Mouse (Mus musculus) urinary bladder, postnatal 14 days (tissue): ENCODE data around the gene Mbnl2.

ENCODE experiments used
- DNase-seq: peaks from one replicate; pipeline ENCODE4 v3.0.0; 2021; ENCODE audit warnings: low spot score

Mbnl2 gene

DNA sequence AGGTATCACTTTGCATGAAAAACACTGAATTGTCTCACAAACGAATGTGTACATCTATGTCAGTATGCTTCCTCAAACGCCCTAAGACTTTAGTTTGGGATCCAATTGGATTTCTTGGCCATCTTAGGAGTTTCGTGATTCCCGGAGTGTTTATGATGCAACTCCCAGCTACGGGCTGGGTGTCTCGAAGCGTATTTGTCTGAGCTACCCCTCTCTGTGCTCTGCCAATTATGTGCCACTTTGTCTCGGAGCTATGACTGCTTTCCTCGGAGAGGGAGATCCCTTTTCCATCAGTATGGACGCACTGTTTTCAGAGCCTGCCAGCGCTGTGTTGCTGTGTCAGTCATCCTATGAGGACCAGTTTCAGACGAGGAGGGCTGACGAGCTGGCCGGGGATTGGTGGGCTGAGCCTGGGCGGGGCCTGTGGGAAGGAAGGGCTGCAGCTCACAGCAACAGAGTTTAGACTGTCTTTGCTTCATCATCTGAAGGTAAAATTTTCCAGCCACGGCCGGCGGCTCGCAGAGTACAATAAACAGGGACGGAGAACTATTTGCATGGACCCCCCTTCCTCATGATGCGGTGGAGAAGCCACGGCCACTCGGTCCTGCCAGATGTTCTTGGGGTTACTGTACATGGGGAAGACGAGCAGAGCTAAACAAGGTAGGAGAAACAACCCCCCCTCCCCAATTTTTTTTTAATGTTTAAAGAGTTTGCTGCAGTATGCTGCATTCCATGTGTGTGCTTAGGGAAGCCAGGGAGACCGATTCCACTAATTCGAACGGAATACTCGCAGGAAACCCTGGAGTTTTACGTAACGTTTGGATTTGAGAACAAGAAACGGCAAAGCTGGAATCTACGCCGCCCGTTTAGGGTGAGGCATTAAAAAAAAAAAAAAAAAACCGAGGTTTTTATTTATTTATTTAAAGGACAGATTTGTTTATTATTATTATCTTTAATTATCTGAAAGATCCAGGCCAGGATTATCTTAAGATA lies at the start of gene Mbnl2:
Mbnl2 (plus strand) TSS at position 424 of the 993 bp plus-strand sequence.
- peak; percentile 96 for DNase-seq

DNA sequence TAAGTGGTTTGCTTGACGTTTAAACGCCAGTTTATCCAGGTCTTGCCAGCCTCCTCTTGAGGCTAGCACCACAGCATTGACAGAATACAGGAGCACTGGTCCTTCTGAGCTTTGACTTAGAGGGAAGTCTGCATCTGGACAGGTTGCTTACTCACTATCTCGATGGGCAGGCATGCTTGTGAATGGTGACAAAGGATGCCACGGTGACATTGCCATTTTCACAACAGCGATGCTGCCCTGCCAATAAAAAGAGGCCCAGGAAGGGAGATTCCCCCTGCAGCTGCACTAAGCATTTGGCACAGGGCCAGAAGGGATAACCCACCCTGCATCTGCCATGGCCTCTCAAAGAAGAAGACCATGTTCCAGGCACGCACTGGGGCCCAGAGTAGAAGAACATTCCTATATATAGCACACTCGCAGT lies 43.4 kb upstream of the Mbnl2 start:
- no peak for DNase-seq

DNA sequence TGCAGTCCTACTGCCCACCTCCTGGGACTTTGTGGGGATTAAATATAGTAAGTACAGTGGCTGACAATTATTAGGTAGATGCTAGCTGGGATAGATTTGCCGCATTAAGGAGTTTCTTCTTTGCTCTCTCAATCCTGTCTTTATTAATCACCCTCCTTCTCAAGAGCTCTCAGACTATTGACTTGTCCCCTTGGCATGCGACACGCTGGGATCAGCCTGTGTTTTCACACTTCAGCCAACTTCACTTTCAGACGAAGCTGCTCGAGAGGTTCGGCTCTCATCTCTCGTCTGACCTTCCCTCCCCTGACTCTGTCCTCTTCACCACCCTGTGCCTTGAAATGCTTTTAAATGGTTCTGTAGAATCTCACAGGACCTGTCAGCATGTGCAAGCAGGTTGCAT lies 39.9 kb upstream of the Mbnl2 start:
- DNase-seq: no peak

DNA sequence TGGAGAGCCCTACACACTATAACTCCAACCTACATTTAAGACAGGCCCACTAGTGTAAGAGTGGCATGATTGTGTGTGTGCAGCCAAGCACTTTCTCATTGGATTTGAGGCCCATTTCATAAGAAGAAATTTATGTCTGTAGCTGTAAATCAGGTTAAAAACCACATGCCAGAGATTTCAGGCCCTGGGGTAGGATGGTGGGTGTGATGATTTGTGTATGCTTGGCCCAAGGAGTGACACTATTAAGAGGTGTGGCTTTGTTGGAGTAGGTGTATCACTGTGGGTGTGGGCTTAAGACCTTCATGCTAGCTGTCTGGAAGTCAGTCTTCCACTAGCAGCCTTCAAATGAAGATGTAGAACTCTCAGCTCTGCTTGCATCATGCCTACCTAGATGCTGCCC lies 37.0 kb upstream of the Mbnl2 start:
- no peak for DNase-seq

DNA sequence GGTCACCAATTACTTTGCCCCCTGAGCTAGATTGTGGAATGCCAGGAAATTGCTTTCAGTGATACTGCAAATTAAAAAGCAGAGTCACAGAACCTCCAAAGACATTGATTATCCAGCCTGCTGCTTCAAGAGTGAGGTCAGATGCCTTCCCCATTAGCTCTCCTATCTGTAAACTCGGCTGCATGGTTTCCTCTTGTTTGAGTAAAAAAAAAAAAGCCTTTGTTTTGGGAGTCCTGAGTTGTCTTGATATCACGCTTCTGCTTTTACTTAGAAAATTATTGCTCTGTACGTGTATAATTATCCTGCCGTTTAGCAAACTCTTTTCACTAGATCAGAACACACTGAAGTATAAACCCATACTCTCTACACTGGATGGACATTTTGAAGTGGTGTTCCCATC lies 35.3 kb upstream of the Mbnl2 start:
- no peak for DNase-seq

DNA sequence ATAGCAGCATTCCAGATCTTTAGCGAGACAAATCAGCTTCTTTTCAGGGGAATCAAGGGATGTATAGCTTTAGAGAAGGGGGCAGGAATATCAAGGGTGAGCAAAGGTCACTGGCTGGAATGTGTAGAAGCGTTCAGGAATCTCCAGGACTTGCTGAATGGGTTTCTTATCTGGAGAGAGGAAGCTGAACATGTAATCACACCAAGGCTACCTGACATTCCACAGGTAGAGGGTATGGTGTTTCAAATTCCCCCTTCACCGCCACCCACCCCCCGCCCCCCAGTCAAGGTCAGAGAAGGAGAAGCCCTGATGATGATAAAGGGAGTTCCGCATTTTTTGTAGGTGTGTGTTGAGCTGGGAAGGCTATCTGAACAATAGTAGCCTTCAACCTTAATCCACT lies 32.8 kb upstream of the Mbnl2 start:
- DNase-seq: no peak

DNA sequence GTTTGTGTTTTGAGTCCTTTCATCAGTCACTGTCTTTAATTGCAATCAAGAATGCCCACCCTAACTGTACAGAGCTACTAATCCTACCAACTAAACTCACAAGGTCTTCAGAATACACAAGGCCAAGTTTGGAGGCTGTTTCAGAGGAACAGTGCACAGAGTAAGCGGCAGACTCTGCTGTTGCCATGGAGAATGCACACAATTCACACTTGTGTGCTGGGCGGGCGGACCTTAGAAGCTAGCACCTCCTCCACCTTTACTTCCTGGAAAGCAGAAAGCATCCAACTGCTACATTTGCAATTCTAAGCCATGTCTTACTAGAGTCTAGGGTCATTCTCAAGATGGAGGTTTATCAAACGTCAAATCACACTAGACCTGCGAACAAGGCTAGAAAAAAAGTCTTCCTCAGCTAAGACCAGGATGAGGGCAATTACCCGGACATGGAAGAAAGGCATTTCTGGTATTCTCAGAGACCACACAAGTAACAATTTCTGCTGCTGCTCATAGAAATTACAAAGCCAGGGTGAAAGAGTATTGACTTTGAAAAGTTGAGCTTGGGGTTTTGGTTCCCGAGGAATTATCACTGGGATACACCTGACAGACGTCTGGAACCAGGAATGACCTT lies 30.3 kb upstream of the Mbnl2 start:
- no peak for DNase-seq

DNA sequence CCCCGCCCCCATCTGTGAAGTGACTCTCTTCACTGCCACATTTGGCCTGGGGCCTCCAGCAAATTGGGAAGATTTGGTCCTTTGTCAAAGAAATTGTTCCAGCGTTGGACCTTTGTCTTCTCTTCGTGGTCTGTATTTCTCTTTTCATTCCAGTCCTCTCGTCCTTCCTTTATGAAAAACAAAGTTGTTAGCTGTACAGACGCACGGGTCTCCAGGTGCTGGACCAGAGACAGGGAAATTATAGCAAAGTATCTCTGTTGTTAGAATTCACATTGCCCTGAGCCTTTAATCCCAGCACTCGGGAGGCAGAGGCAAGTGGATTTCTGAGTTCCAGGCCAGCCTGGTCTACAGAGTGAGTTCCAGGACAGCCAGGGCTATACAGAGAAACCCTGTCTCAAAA lies 22.1 kb upstream of the Mbnl2 start:
- no peak for DNase-seq

DNA sequence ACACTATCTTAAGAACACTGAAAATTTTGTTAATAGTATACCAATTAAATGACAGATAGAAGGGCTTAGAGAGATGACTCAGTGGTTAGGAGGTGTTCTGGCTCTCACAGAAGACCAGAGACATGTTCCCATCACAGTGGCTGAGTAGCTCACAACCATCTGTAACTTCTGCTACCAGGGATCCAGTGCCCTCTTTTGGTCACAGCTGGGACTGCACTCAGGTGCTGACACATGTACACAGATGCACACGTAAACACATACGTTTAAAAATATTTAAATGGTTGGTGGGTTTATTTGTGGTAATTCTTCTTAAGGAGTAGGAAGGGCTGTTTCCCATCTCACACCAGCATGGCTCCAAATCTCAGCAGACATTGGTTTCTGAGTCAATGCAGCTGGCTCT lies 19.3 kb upstream of the Mbnl2 start:
- no peak for DNase-seq

DNA sequence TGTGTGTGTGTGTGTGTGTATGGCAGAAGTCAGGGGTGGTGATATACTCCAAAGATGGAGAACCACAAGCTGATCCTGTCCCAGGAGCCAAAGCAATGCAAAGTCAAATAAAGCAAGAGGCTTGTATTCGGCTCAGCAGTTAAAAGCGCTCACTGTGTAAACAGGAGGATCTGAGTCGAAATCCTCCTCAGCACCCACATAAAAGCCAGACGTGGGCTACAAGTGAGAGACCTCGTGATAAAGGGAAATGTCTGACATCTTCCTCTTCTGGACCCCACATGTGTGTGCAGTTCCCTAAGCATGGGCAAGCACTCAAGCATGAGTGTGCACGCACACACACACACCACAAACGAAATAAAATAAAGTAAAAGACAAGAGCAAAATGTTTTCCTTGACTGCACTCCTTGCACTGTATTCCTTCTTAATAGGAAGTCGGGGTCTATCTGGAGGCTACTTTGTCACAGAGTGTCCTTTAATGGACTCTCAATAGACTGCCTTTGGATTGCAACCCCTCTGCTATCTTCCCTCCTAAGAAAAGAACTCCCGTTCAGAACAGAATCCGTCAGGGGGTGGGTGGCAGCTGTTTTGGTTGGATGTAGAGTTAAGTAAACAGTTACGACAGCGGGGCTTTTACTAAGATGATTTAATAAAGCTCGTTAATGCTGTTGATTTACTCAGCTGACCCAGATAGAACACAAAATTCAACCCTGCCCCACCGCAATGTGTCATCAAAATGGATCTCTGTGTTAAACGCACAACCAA lies 18.7 kb upstream of the Mbnl2 start:
- peak; percentile 39 for DNase-seq

DNA sequence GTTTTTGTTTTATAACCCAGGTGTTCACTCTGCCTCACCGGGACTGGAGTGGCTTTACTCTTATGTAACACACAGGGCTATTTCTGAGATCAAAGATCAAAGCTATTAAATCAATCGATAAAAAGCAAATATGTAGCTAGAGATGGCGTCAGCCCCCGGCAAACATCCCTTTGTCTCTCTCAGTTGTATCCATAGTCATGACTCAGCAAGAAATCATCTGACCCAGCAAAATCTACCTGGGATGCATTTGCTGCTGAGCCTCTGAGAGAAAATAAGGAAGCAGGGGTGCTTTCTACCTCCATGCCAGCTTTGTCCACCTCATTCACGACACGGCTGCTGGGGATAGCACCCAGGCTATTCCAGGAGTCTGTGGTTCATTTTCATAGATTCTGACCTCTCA lies 18.0 kb upstream of the Mbnl2 start:
- no peak for DNase-seq

DNA sequence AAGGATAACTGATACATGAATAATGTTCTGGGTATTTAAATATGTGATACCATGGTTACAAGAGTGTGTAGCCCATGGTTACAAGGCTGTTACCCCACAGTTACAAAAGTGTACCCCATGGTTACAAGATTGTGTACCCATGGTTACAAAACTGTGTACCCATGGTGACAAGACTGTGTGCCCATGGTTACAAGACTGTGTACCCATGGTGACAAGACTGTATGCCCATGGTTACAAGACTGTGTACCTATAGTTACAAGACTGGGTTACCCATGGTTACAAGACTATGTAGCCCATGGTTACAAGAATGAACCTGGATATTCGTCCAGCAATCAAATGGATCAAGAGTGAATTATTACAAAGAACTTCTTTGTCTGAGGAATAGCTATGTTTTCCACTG lies 16.0 kb upstream of the Mbnl2 start:
- DNase-seq: no peak

DNA sequence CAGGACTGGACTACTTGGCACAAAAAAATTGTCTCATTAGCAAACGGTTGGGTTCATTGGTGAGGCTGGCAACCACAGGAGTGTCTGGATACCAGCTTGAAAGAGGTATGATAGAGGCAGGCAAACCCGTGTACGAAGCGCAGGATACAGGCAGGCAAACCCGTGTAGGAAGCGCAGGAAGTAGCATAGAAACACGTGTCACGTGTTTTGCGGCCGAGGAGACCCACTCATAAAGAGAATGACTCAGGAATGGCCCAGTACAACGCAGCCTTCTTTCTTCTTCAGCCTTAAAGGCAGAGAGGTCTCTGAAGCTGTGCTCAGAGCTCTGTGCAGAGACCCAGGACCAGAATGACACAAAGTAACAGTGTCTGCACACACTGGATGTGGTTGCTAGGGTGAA lies 13.9 kb upstream of the Mbnl2 start:
- no peak for DNase-seq

DNA sequence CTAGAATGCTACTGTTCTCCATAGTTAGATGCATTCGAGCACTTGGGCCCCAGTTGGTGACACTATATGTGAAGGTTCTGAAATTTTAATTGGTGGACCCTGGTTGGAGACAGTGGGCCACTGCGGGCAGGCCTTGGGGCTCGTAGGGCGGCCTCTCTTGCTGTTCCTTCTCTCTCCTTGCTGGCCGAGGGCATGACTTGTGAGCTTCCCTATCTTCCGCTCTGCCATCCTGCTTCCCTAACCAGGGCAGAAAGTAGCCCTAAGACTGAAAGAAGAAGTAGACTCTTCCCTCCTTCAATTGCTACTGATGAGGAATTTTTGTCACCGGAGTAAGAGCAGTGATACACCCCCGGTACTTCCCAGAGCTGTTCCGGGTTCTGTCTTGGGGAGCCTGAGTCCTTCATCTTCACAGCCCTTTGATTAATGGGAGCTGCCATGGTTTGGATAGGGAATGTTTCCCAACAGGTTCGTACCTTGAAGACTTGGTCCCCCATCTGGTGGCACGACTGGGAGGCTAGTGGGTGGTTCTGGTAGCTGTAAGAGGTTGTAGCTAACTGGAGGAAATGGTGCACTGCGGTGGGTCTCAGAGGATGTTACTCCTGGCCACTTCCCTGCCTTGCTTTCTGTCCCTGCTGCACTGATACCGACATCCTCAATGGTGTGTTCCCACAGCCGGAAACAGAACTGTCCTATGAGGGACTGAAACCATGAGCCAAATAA lies 12.6 kb upstream of the Mbnl2 start:
- no peak for DNase-seq

DNA sequence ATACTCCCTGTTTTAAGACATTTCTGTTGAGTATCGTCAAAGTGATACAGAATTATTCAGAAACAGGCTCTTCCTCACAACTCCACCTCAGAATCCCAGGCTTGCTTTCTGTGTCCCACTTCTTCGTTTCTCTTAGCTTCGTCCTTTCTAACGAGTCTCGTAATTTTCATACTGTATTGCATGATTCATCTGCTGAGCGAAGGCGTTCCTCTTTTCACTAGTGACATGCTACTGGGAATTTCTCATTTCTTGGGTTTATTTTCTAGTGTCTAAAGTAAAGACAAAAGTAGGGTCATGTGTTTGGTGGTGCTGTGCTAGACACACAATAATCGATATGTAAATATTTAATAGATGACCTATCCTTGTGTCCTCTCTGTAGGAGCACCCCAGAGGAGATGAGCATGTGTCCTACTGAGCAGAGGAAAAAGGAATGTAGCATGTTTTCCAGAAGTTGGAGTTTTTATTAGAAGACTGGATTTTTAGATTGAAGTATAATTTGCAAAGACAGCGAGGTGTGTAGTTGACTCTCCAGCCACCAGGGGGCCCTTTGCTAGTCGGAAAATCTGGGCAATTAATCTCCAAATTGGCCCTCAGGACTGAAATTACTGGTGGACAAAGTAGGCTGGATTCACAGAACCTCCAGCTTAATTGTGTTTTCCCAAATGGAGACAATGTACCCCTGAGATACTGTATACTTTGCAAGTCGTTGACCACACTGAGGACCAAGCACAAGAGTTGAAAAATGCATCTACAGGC lies 11.9 kb upstream of the Mbnl2 start:
- peak; percentile 62 for DNase-seq

DNA sequence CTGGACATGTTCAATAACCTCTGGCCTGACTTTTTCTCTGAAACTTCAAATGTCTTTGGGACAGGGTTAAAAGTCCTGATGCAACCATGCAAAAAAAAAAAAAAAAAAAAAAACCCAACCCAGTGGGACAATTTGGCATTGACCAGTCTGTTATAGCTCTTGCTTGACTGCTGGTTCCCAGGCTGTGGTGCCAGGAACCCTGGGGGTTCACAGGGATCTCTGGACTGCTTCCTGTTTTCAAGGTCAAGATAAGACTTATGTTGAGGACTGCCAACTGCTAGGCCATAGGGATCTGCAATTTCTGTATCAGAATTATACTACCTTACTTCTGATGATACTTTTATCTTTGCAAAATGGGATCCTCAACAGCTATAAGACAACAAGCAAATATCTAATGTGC lies 9.6 kb upstream of the Mbnl2 start:
- no peak for DNase-seq

DNA sequence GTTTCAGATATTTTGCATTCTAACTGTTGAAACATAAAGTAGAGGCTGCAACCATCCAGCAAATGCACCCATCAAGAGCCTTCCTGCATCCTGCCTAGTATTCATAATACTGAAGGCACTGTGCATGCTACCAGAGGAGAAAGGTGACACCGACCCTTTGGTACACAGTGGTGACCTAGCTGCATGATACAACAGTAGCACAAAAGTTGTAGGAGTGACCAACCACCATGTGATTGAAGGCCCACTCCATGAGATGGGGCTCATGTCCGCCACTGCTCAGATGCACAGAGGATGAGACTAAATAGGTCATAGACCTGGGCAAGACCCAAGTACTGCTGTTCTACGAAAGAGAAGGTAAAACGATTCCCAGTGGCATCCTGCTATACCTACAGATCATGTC lies 8.3 kb upstream of the Mbnl2 start:
- no peak for DNase-seq

DNA sequence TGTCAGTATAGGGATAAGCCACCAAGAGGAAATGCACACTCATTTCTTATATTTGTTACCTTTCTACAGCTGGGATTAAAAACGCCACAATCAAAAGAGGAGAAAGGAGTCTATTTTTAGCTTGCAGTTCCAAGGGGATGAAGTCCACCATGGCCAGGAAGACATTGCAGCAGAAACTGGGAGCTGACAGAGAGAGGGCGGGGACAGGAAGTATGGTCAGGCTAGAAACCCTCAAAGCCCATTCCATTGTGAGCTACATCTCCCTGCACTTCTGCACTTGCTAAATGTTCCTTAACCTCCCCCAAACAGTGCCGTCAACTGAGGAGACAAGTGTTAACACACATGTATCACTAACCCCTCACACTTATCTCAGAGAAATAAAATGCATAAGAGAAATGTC lies 5.4 kb upstream of the Mbnl2 start:
- DNase-seq: no peak

DNA sequence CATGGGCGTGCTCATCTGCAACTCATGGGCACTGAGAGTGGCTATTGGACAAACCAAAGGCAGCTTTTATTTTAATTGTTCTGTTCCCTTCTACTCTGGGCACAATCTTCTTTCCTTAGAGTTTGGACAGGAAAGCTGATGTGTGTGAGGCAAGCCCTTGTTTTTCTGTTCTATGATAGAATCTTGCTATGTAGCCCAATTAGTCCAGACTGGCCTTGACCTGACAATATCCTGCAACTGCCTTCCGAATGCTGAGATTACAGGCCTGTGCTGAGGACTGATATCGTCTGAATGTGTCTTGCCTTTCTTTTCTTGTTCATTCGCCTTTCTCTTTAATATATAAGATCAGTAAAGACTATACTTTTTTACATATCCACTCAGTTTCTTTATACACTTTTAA lies 4.8 kb upstream of the Mbnl2 start:
- DNase-seq: no peak

DNA sequence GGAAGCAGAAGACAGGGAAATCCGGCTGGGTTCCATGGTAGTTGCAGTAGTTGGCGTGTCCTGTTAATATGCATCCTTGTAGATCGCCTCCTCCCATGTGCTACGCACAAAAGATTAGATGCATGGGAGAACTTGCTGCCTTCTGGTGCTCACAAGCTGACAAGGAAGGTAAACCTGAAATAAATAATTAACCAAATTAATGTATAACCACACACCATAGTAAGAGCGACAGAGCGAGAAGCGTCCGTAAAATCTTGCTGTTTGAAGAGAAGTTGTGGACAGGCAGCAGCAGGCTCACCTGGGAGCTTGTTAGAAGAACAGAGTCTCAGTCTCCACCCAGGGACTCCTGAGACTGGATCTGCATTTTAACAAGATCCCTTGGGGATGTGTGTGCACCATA lies 4.4 kb upstream of the Mbnl2 start:
- no peak for DNase-seq

DNA sequence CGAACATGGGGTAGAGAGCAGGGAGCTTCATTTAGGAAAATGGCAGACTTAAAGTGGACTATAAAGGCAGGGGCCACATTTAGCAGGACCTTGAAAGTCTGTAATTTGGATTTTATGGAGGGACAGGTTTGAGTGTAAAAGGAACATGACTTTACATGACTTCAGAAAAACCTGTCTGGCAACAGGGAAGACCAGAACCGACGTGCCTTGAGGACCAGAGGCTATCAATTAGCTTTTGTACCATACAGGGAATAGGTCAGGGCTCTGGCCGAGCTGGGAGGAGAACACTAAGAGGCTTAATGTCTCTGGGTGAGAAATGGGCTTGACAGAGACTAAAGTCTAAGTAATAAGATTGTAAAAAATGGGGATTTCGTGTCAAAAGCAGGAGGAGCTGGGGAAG lies 1.7 kb upstream of the Mbnl2 start:
- DNase-seq: no peak
